Mouse (Mus musculus) forebrain, postnatal 0 days (tissue): ENCODE measurements around the gene Hist1h4k. TPM values are rescaled to one million over a fixed set of nuclear protein-coding genes. Genes with fewer than 3 reads are reported as not detected.
"Not testable (repeated sequence)": the region's sequence is repeated elsewhere in the genome, so short reads cannot be mapped to it uniquely, and the experiment has no call there.

Source experiments
- ATAC-seq: fragments of 200-750 bp; cut with Nextera tagmentation; 2 replicates; pipeline ENCODE4 v1.8.0; 2017; ENCODE audit warnings: mild to moderate bottlenecking, moderate library complexity
- DNase-seq: peaks from one replicate; pipeline ENCODE4 v3.0.0-alpha.2; 2015
- H3K27ac ChIP-seq: fragments of 300-500 bp; sonication (generic); 2 replicates; pipeline ENCODE4 v1.5.1; 2014; ENCODE audit warnings: low read depth, mild to moderate bottlenecking, antibody characterized with exemption, low read length, moderate library complexity, mixed read lengths
- H3K27me3 ChIP-seq: fragments of 300-500 bp; sonication (generic); 2 replicates; pipeline ENCODE4 v1.6.1; 2014; ENCODE audit warnings: mild to moderate bottlenecking, low read length, mixed read lengths; ENCODE audit not compliant: insufficient read depth
- H3K36me3 ChIP-seq: fragments of 300-500 bp; sonication (generic); 2 replicates; pipeline ENCODE4 v1.6.1; 2014; ENCODE audit warnings: mild to moderate bottlenecking, moderate library complexity; ENCODE audit not compliant: insufficient read depth
- H3K4me1 ChIP-seq: fragments of 300-500 bp; sonication (generic); 2 replicates; pipeline ENCODE4 v1.6.1; 2014; ENCODE audit warnings: antibody characterized with exemption; ENCODE audit not compliant: insufficient read depth
- H3K4me2 ChIP-seq: fragments of 300-500 bp; sonication (generic); 2 replicates; pipeline ENCODE4 v1.6.1; 2014; ENCODE audit warnings: low read depth, mild to moderate bottlenecking, moderate library complexity
- H3K4me3 ChIP-seq: fragments of 300-500 bp; sonication (generic); 2 replicates; pipeline ENCODE4 v1.5.1; 2014; ENCODE audit warnings: low read depth, low read length, mixed read lengths
- H3K9ac ChIP-seq: fragments of 300-500 bp; sonication (generic); 2 replicates; pipeline ENCODE4 v1.6.1; 2014; ENCODE audit warnings: mild to moderate bottlenecking
- H3K9me3 ChIP-seq: fragments of 300-500 bp; sonication (generic); 2 replicates; pipeline ENCODE4 v1.6.1; 2016; ENCODE audit warnings: low read length
- CTCF ChIP-seq: sonication (generic); IDR thresholded peaks from 2 replicates; pipeline ENCODE4 v1.5.1; 2016; ENCODE audit warnings: antibody characterized with exemption, control low read depth, low read depth
- WGBS: fragments of 180-500 bp; shearing (Covaris S2); extraction: QIAGEN DNeasy Blood & Tissue Kit; methylation state at CpG from one replicate; pipeline ENCODE4 v1.1.7; 2014; 5-methylcytosine and 5-hydroxymethylcytosine counted together
- polyA plus RNA-seq: library from polyadenylated mRNA; unstranded; fragments of >200 nt; fragmentation: Nextera tagmentation; extraction: Ambion mirVana; gene quantifications from 2 replicates; pipeline ENCODE4 v1.2.1, GENCODE M21; 2015
- total RNA-seq: library from RNA; depleted of rRNA; stranded (reverse); fragments of >200 nt; gene quantifications from 2 replicates; pipeline ENCODE4 v1.2.3, GENCODE M21; 2014

Gene Hist1h4k
- total and polyA plus RNA-seq, 2 experiments from 2014 or later: 635 TPM; not detected in 1

GRCm38 (mm10) chr13:21786189-21786898 lies 36.0 kb upstream of the Hist1h4k start:
- TF ChIP-seq CTCF: no peak
- Histone ChIP-seq H3K9ac (0 out of 2 replicates have a peak overlapping the region, but pooled peaks have one; percentile 33), H3K9me3 (no peaks in the 10 kb centered on the region), H3K4me2 (peak overlapping the region; percentile 62), H3K4me3 (peak overlapping the region; percentile 39), H3K27ac (peak overlapping the region; percentile 58; the same call in 1 of the 2 replicates), H3K36me3 (no peaks in the 10 kb centered on the region), H3K4me1 (peaks cover 17% of the 10 kb centered on the region), H3K27me3 (no peaks in the 10 kb centered on the region)
- no peak for DNase-seq
- no peak for ATAC-seq
- WGBS: 2% methylated on average over 8 of the region's 8 CpGs

- WGBS: 21% methylated on average over 6 of the region's 6 CpGs
- Histone ChIP-seq H3K27me3 (no peaks in the 10 kb centered on the region), H3K9ac (no peak overlapping the region), H3K4me1 (peaks cover 29% of the 10 kb centered on the region), H3K27ac (no peak overlapping the region), H3K4me2 (no peak overlapping the region; the same call in 1 of the 2 replicates), H3K9me3 (no peaks in the 10 kb centered on the region), H3K4me3 (no peak overlapping the region), H3K36me3 (no peaks in the 10 kb centered on the region)
- no peak for ATAC-seq
- DNase-seq: no peak
- no peak for TF ChIP-seq CTCF
Observed at GRCm38 (mm10) chr13:21784311-21784710, 34.0 kb upstream of the Hist1h4k start.

- 2% methylated on average over 9 of the region's 9 CpGs for WGBS
- Histone ChIP-seq H3K36me3 (no peaks in the 10 kb centered on the region), H3K4me2 (peak overlapping the region; percentile 76), H3K9me3 (no peaks in the 10 kb centered on the region), H3K9ac (no peak overlapping the region), H3K27me3 (no peaks in the 10 kb centered on the region), H3K27ac (no peak overlapping the region), H3K4me1 (peaks cover 29% of the 10 kb centered on the region), H3K4me3 (peak overlapping the region; percentile 39)
- no peak for TF ChIP-seq CTCF
- ATAC-seq (no peak), DNase-seq (peak; percentile 61)
Observed at GRCm38 (mm10) chr13:21783734-21784161, 33.4 kb upstream of the Hist1h4k start.

GRCm38 (mm10) chr13:21783255-21783617 lies 32.9 kb upstream of the Hist1h4k start, which contains the start of gene Hist1h3i:
Gene Hist1h3i, minus strand, starts transcription at chr13:21783370.
- peak within 1 kb of the TSS; percentile 39 for H3K4me3 ChIP-seq
- H3K36me3 ChIP-seq: no peaks in the 10 kb centered on the region
- ATAC-seq (peak; percentile 75), DNase-seq (peak; percentile 89)
- peaks cover 29% of the 10 kb centered on the region for H3K4me1 ChIP-seq
- H3K27ac ChIP-seq: peak within 1 kb of the TSS; percentile 60
- no peaks in the 10 kb centered on the region for H3K27me3 ChIP-seq
- H3K9ac ChIP-seq: peak within 1 kb of the TSS; percentile 57
- no peak for TF ChIP-seq CTCF
- 1% methylated on average over 13 of the region's 20 CpGs for WGBS
- no peaks in the 10 kb centered on the region for H3K9me3 ChIP-seq
- H3K4me2 ChIP-seq: peak within 1 kb of the TSS; percentile 76

- ATAC-seq (peak; percentile 3; the same call in 1 of the 2 replicates), DNase-seq (peak; percentile 30)
- not testable (repeated sequence) for H3K9me3 ChIP-seq, H3K27me3 ChIP-seq, H3K36me3 ChIP-seq
- Histone ChIP-seq H3K9ac (peak overlapping the region; percentile 57), H3K4me3 (peak overlapping the region; percentile 39), H3K4me2 (peak overlapping the region; percentile 76), H3K4me1 (peaks cover 29% of the 10 kb centered on the region), H3K27ac (peak overlapping the region; percentile 60)
- under 1% methylated on average over 12 of the region's 35 CpGs for WGBS
Observed at GRCm38 (mm10) chr13:21782361-21783254, 32.3 kb upstream of the Hist1h4k start.

GRCm38 (mm10) chr13:21781639-21782038 lies 31.3 kb upstream of the Hist1h4k start:
- H3K4me1 ChIP-seq: peaks cover 29% of the 10 kb centered on the region

More at GRCm38 (mm10) chr13:21781639-21782038, 31.3 kb upstream of the Hist1h4k start:
- Histone ChIP-seq H3K4me3 (no peak overlapping the region), H3K9me3 (no peaks in the 10 kb centered on the region), H3K36me3 (no peaks in the 10 kb centered on the region), H3K9ac (no peak overlapping the region), H3K4me2 (no peak overlapping the region), H3K27ac (no peak overlapping the region), H3K27me3 (no peaks in the 10 kb centered on the region)
- DNase-seq (no peak), ATAC-seq (no peak)
- 93% methylated on average over 1 of the region's 1 CpGs for WGBS
- no peak for TF ChIP-seq CTCF
